Mouse (Mus musculus) liver, adult 2 months (tissue): ENCODE measurements around the gene Nde1.

Experiments used
- CTCF ChIP-seq: fragments of 200-500 bp; IDR thresholded peaks from 2 replicates; pipeline ENCODE4 v1.5.1; 2011; ENCODE audit warnings: low read depth, low read length, control low read depth
- POLR2A ChIP-seq: fragments of 200-500 bp; IDR thresholded peaks from 2 replicates; pipeline ENCODE4 v1.6.1; 2011; ENCODE audit warnings: low read length, control low read depth; ENCODE audit not compliant: insufficient read depth; ENCODE audit errors: extremely low read depth

DNA sequence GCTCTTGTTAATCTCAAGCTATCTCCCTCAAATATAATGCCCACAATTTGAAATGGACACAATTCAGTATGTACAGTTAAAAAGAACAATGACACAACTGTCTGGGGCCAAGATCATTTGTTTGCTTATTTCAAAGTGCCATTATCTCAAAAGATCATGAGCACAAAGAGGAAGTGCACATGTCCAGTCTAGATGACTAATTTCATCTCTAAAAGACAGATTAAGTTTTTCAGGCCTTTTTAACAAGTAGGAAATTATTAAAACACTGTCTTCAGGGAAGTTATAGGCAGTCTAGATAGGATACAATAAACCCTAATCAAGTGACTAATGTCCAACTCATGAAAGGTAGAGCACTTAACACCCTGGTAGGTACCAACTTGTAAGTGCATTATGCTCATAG, 34.1 kb upstream of the Nde1 start:
- no peak for TF ChIP-seq CTCF
- no peak for TF ChIP-seq POLR2A
